9 mouse cellular contexts compared by ENCODE assay signal in the genomic region with DNA sequence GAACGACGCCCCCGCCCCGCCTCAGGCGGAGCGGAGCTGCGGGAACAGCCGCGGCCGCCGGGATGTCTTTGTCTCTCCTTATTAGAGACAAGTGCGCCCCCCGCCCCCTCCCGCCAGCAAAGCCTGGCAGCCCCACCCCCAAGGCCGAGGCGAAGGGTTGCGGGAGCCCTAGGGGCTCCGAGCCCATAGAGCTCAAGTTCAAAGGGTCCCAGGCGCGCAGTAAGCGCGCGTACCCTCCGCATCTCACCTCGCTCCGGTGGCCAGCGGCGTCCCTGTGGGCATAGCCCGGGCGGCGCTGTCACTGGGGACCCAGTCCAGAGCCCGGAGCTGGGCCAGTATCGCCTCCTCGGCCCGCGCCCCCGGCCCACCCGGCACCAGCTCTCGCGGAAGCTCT. TPM values are rescaled to one million over a fixed set of nuclear protein-coding genes. Genes with fewer than 3 reads are reported as not detected.
A peak's percentile ranks its signal among the peaks of the same experiment; 100 is the strongest.
DNase-seq lines count a peak whose midpoint lies in the region; ATAC-seq lines count a peak whose summit lies in the region.
"Had no signal": no experiment of that assay in that cellular context is flagged by ENCODE, and none has a peak within 500 bp of the region (broad histone marks: within the 10 kb centered on the region; RNA-seq: fewer than 3 reads in every experiment).

No protein-coding gene starts in this region.

- H3K9ac ChIP-seq in heart, embryonic 15.5 days: peak overlapping the region; percentile 80
- H3K9ac ChIP-seq in heart, embryonic 16.5 days (ENCODE audit: low read length): peak overlapping the region; percentile 88
- peak overlapping the region; percentile 12; the same call in 1 of the 2 replicates for H3K9ac ChIP-seq in liver, embryonic 16.5 days (ENCODE audit: low read depth, low read length)

- H3K4me2 ChIP-seq in heart, embryonic 15.5 days: peak overlapping the region; percentile 94
- H3K4me2 ChIP-seq in heart, embryonic 16.5 days (ENCODE audit: low read depth, low read length): peak overlapping the region; percentile 97
- H3K4me2 ChIP-seq in liver, embryonic 16.5 days (ENCODE audit: low read depth, low read length): peak overlapping the region; percentile 62

- H3K9me3 ChIP-seq in heart, embryonic 15.5 days (replicated peaks): no peaks in the 10 kb centered on the region
- H3K9me3 ChIP-seq in heart, embryonic 16.5 days (replicated peaks; ENCODE audit: control insufficient read depth, low read length): no peaks in the 10 kb centered on the region
- H3K9me3 ChIP-seq in liver, embryonic 16.5 days (replicated peaks; ENCODE audit: control insufficient read depth, low read length): no peaks in the 10 kb centered on the region

- H3K4me1 ChIP-seq in heart, embryonic 15.5 days (replicated peaks): peaks cover 60% of the 10 kb centered on the region
- peaks cover 32% of the 10 kb centered on the region for H3K4me1 ChIP-seq in heart, embryonic 16.5 days (ENCODE audit: control insufficient read depth, insufficient read depth, low read length)
- no peaks in the 10 kb centered on the region for H3K4me1 ChIP-seq in liver, embryonic 16.5 days (ENCODE audit: control insufficient read depth, low read depth, low read length)

- under 1% methylated on average over 40 of the region's 40 CpGs for WGBS in heart, embryonic 15.5 days
- WGBS in heart, embryonic 16.5 days: under 1% methylated on average over 39 of the region's 40 CpGs
- WGBS in liver, embryonic 16.5 days (ENCODE audit: insufficient replicate concordance): 1% methylated on average over 39 of the region's 40 CpGs

- peak overlapping the region; percentile 63 for H3K4me3 ChIP-seq in heart, embryonic 15.5 days
- H3K4me3 ChIP-seq in heart, embryonic 16.5 days (ENCODE audit: low read length): peak overlapping the region; percentile 80
- peak overlapping the region; percentile 55 for H3K4me3 ChIP-seq in liver, embryonic 16.5 days (ENCODE audit: low read depth, low read length)

- DNase-seq in heart, adult 18-20 months: no peak
- DNase-seq in ZHBTc4 (ENCODE audit: low read depth, low spot score): peak; percentile 43
- no peak for DNase-seq in cerebellum, adult 9-10 months
- DNase-seq in left cerebral cortex, adult 18-20 months (ENCODE audit: low spot score in 2 of 2): no peak
- no peak for DNase-seq in layer of hippocampus, postnatal 25 days (ENCODE audit: extremely low spot score in 1 of 2, low spot score in 1 of 2)

- peaks cover 24% of the 10 kb centered on the region for H3K27me3 ChIP-seq in heart, embryonic 15.5 days
- H3K27me3 ChIP-seq in heart, embryonic 16.5 days (ENCODE audit: control insufficient read depth, insufficient read depth, low read length): peaks cover 14% of the 10 kb centered on the region
- H3K27me3 ChIP-seq in liver, embryonic 16.5 days (ENCODE audit: control insufficient read depth, insufficient read depth, low read depth, low read length): peaks cover 52% of the 10 kb centered on the region

- no peaks in the 10 kb centered on the region for H3K36me3 ChIP-seq in heart, embryonic 15.5 days
- H3K36me3 ChIP-seq in heart, embryonic 16.5 days (ENCODE audit: control insufficient read depth, insufficient read depth): no peaks in the 10 kb centered on the region
- H3K36me3 ChIP-seq in liver, embryonic 16.5 days (ENCODE audit: control insufficient read depth, insufficient read depth): no peaks in the 10 kb centered on the region

- ATAC-seq in heart, embryonic 15.5 days (replicated peaks; ENCODE audit: insufficient number of reproducible peaks, insufficient read depth, low FRiP score, low read depth): peak; percentile 5
- peak; percentile 15 for ATAC-seq in heart, embryonic 16.5 days (replicated peaks; ENCODE audit: extremely low read depth, insufficient read depth, low FRiP score)
- ATAC-seq in liver, embryonic 16.5 days (ENCODE audit: low read depth): peak; percentile 16

- peak overlapping the region; percentile 90 for H3K27ac ChIP-seq in heart, embryonic 15.5 days
- peak overlapping the region; percentile 43 for H3K27ac ChIP-seq in heart, embryonic 16.5 days (ENCODE audit: low read length)
- H3K27ac ChIP-seq in liver, embryonic 16.5 days (ENCODE audit: low read length): no peak overlapping the region

RNA-seq across cellular contexts. Expression of a gene that starts 0.4 kb away (rescaled TPM):
- polyA plus RNA-seq in heart, embryonic 15.5 days (2015; fragmentation: Nextera tagmentation; extraction: Ambion mirVana): 5.5 and 6.5 TPM in 2 replicates
- 1 to 10 TPM; 6.1 to 6.7 TPM for total RNA-seq in heart, adult 18-20 months (2021)
- 4.5 and 5.4 TPM in 2 replicates for polyA plus RNA-seq in heart, embryonic 16.5 days (2015; fragmentation: Nextera tagmentation; extraction: Ambion mirVana)
- 0.17 and 0.22 TPM in 2 replicates for polyA plus RNA-seq in liver, embryonic 16.5 days (2015; fragmentation: Nextera tagmentation; extraction: Ambion mirVana)
- 10 to 100 TPM; 39.6 to 43.7 TPM for total RNA-seq in left cerebral cortex, adult 18-20 months (2021)
- total RNA-seq in layer of hippocampus, postnatal 25 days (2021): 100 to 1,000 TPM in 1 of 2 experiments, 10 to 100 TPM in 1; 91.0 to 119 TPM

RNA-seq across cellular contexts. Expression of a gene that starts 21.2 kb away (rescaled TPM):
- 0.41 and 0.45 TPM in 2 replicates for polyA plus RNA-seq in heart, embryonic 15.5 days (2015; fragmentation: Nextera tagmentation; extraction: Ambion mirVana)
- under 1 TPM in 1 of 2 experiments, not detected in 1; 0.67 TPM for total RNA-seq in heart, adult 18-20 months (2021)
- polyA plus RNA-seq in heart, embryonic 16.5 days (2015; fragmentation: Nextera tagmentation; extraction: Ambion mirVana): 0.81 and 1.5 TPM in 2 replicates
- polyA plus RNA-seq in liver, embryonic 16.5 days (2015; fragmentation: Nextera tagmentation; extraction: Ambion mirVana): 0.05 and 0.07 TPM in 2 replicates
- 1 to 10 TPM in 1 of 2 experiments, under 1 TPM in 1; 0.49 to 1.2 TPM for total RNA-seq in left cerebral cortex, adult 18-20 months (2021)
- 1 to 10 TPM; 1.7 to 2.4 TPM for total RNA-seq in layer of hippocampus, postnatal 25 days (2021)
- polyA plus RNA-seq: large intestine, adult 2 months had no signal

Comparison
In these comparisons a context has a peak if more than half of its experiments do, and no peak if none do; other contexts are left out.
1. H3K9ac ChIP-seq: peak in every context shown above with its lines; median percentile 88 in heart, embryonic 16.5 days; 80 in heart, embryonic 15.5 days; 12 in liver, embryonic 16.5 days.
2. RNA of a gene that starts 0.4 kb away (total RNA-seq): 91.0 to 119 TPM in layer of hippocampus, postnatal 25 days and 39.6 to 43.7 TPM in left cerebral cortex, adult 18-20 months; 6.1 to 6.7 TPM in heart, adult 18-20 months; every median in the first group is over 4 times any median in the second.
3. Peak in every context shown above with its lines, with median percentiles within 50 percentile points of each other: ATAC-seq, H3K4me2 ChIP-seq and H3K4me3 ChIP-seq.